Mouse (Mus musculus) layer of hippocampus, postnatal 25 days (tissue): ENCODE data around the gene Scarb1. TPM values are rescaled to one million over a fixed set of nuclear protein-coding genes. Genes with fewer than 3 reads are reported as not detected.

Experiments
- DNase-seq, 2 experiments: peaks; one replicate each; pipeline ENCODE4 v3.0.0; 2022; ENCODE audit warnings: mixed read lengths in 2 of 2, low spot score in 1 of 2; ENCODE audit errors: extremely low spot score in 1 of 2
- total RNA-seq, 2 experiments: library from RNA; stranded (reverse); gene quantifications; 2 replicates each; pipeline ENCODE4 v1.2.3; 2021

Gene Scarb1
- total RNA-seq, 2 experiments from 2014 or later = 34.5 to 41.6 TPM

DNA sequence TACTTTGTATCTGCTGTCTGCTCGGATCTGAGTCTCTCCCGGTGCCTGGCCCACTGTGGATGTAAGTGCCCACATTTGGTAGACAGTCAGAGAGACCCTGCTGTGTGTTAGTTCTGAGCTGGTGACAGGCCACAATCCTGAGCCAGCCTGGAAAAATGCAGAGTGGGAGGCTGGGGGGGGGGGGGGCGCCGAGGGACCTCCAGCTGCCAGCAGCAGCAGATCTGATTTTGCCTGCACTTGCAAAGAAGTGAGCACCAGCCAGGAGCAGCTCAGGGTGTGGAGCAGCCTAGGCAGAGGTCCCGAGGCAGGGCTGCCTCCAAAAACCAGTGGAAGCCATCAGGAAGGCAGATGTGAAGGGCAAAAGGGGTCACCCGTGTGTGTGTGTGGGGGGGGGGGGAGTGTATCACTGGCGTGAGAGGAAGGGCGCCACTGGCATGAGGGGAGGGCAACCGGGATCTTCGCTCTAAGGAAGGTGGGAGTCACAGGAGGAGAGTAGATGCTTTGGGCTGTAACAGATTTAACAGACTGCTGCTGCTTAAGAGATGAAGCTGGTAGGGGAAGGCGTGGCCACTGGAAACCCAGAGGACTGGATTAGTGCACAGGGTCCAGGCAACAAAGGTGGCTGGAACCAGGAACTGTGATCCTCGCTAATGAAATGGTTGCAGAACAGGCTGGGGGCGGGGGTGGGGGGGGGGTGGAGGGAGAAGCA, 95.9 kb downstream of the Scarb1 start:
- DNase-seq = no peak

DNA sequence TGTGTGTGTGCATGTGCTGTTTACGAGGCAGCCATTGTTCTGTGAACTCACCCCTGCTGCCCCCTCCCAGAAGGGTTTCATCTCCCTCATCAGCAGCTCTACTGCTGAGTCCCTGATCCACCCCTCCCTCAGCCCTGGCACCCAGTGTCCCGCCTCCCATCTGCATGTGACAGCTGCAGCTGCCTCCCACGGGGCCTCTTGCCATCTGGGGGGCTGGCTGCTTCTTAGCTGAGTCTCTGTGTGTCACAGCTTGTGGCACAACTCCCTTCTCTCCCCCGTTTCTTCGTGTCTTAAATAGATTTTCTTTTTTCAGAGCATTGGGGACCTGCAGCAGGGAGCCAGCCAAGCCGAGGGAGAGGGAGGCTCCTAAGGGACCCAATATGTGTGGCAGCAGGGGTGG, 97.0 kb downstream of the Scarb1 start:
- DNase-seq = peak; percentile 84 to 95

DNA sequence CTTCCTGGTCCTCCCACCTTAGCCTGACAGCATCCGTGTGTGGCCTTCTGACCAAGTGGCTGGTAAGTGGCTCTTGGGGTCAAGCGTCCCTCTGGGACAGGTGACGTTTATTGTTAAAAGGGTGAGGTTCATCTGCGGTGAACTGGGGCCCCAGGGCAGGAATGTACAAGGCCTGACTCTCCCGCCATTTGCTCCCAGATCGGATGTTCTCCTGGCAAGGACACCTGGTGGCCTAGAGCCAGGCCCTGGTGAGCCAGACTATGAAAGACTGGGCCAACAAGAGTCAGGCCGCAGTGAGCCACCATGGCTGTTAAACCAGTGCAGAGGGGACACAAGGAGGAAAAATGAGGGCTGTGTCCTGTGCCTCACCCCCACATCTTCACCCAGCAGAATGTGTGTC, 98.8 kb downstream of the Scarb1 start:
- no peak for DNase-seq

GRCm38 (mm10) chr5:125241627-125242026, 99.3 kb downstream of the Scarb1 start:
- DNase-seq = no peak

GRCm38 (mm10) chr5:125240124-125240781, 100.6 kb downstream of the Scarb1 start:
- no peak for DNase-seq

- no peak for DNase-seq
These were observed 105.0 kb downstream of the Scarb1 start for GRCm38 (mm10) chr5:125235874-125236273.

GRCm38 (mm10) chr5:125235398-125235797, 105.5 kb downstream of the Scarb1 start:
- DNase-seq = no peak

DNA sequence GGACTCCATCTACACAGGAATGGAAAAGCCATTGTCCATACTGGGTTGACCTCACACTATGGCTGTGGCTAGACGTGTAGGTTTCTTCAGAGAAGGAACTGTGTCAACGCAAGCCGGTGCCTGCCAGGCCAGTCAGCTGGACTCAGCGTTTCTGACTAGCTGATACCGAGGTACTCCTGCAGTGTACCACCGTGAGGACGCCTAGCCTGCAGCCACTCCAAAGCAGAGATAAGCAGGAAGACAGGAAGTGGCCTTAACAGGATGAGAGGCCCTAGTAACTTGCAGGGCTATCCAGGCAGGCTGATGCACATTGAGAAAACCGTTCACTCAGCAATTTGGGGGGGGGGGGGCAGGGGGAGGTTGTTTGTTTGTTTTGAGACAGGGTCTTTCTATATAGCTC, 106.5 kb downstream of the Scarb1 start:
- no peak for DNase-seq

DNA sequence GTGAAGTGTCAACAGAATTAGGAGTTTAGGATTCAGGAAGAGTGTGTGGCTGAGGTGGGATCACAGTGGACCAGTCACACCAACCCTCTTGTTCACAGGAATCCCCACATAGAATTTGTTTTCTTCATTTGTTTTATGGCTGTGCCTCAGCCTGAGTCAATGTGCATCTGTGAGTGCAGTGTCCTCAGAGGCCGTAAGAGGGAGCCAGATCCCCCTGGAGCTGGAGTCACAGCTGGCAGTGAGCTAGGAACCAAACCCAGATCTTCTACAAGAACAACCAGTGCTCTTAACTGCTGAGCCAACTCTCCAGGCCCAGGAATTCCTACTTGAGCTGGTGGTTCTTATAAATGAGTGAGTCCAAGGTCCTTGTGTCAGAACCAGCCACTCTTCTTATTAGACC, 107.4 kb downstream of the Scarb1 start:
- no peak for DNase-seq

DNA sequence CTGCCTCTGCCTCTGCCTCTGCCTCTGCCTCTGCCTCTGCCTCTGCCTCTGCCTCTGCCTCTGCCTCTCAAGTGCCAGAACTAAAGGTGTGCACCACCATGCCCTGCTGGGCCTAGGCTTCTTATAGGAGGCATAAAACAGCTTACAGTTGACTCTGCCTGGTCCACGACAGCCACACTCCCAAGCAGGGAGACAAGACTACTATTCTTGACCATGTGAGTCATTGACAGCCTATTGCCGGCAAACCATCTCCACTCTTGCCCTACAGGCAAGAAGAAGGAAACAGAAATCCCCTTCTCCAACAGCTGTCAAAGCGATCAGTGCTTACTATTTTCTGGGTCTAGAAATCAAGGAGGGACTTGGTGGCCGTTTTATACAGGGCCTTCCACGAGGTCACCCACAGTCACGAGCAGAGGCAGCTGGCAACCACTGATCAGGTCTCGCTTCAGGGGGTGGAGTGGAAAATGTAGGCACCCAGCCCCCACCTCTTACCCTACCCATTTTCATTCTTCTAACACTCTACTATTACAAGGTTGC, 108.4 kb downstream of the Scarb1 start:
- no peak for DNase-seq

GRCm38 (mm10) chr5:125230463-125230862, 110.4 kb downstream of the Scarb1 start:
- DNase-seq = no peak

DNA sequence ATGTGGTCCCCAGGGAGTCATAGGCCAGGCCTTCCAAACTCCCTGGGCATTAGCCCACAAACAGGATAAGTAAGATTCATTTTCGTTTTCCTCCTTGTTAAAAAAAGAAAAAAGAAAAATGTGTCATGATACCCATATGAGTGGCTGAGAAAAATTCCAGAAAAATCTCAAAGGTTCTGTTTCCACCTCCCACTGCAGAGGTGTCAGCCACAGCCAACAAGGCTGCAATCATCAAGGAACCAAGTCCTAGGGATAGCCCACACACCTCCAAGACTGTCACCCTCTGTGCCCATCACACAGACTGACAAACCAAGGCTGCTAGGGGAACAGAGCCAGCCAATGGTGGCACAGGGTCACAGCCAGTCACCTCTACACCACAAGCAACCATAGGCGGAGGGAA, 111.8 kb downstream of the Scarb1 start:
- no peak for DNase-seq

DNA sequence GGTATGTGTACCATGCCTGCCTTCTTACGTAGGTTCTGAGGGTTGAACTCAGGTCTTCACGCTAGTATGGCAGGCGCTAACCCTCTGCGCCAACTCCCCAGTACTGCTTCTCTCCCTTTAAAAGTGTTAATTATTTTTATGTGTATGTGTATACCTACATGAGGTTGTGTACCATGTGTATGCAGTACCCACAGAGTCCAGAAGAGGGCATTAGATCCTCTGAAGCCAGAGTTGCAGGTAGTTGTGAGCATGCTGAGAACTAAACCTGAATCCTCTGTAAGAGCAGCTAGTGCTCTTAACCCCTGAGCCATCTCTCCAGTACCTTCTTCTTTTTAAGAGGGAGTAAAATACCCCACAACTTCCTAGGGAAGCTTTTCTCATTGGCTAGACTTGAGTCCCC, 113.2 kb downstream of the Scarb1 start:
- DNase-seq = no peak

Other genes with a start within 250 kb of the Scarb1 start
- gene Ncor2, start 161.9 kb downstream of the Scarb1 start, total RNA-seq = 100 to 1,000 TPM; 229 to 297 TPM
- gene Gm10382, start 48.2 kb upstream of the Scarb1 start, total RNA-seq = under 1 TPM in 1 of 2 experiments, not detected in 1; 0.37 TPM
- 100 to 1,000 TPM; 775 to 848 TPM for gene Ubc, start 49.1 kb upstream of the Scarb1 start, total RNA-seq
- 10 to 100 TPM; 11.9 to 14.8 TPM for gene Dhx37, start 93.0 kb upstream of the Scarb1 start, total RNA-seq
- gene Bri3bp, start 100.5 kb upstream of the Scarb1 start, total RNA-seq = 100 to 1,000 TPM; 101 to 109 TPM
- 10 to 100 TPM; 62.5 to 66.7 TPM for gene Aacs, start 134.7 kb upstream of the Scarb1 start, total RNA-seq
- 100 to 1,000 TPM; 108 to 121 TPM for gene Tmem132b, start 190.7 kb upstream of the Scarb1 start, total RNA-seq